Mouse (Mus musculus): ENCODE data around the gene Tcte2.

GRCm38 (mm10) chr17:13720187-13720586, 41.4 kb downstream of the Tcte2 start:
- TF ChIP-seq CTCF (IDR thresholded peaks at IDR 0.05; ENCODE audit: extremely low read depth, insufficient read depth, low read length) (no peak), POLR2A (IDR thresholded peaks at IDR 0.05; ENCODE audit: extremely low read depth, insufficient read depth, low read length) (no peak)
